Mouse (Mus musculus) cerebral cortex, adult 2 months (tissue): ENCODE measurements around the gene Ttn.

Experiments
- WGBS: fragments of 180-500 bp; shearing (Covaris S2); methylation state at CpG from one replicate; pipeline ENCODE4 v1.1.7; 2018; 5-methylcytosine and 5-hydroxymethylcytosine counted together

Gene Ttn

GRCm38 (mm10) chr2:76982391-76983145 lies at the start of gene Ttn:
Gene Ttn, minus strand, starts transcription at chr2:76982547.
- WGBS, result 89% methylated on average over 18 of the region's 18 CpGs

- 86% methylated on average over 2 of the region's 2 CpGs for whole genome bisulfite sequencing
These were observed 38.3 kb upstream of the Ttn start for GRCm38 (mm10) chr2:77020649-77021048.

DNA sequence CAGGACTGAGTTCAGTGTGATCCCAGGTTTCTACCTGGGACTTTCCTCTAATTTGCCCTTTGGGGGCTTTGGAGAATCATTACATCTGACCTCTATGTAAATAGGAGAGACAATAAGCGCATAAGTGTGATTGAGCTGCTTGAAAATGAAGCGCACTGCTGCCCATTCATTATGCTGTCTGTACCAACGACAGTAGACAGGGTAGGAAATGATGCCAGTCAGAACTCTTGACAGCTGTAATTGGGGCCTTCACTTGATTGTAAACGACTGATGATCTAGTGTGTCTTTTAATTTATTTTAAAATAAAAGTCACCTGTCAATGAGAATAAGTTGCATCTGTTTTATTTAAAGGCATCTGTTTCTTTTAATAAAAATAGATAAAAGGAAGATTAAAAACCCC lies 35.4 kb upstream of the Ttn start:
- WGBS, result 78% methylated on average over 4 of the region's 4 CpGs

- 90% methylated on average over 6 of the region's 6 CpGs for WGBS
These were observed 31.1 kb upstream of the Ttn start for GRCm38 (mm10) chr2:77013449-77013848.

GRCm38 (mm10) chr2:77011981-77012380 lies 29.6 kb upstream of the Ttn start:
- WGBS, result 78% methylated on average over 5 of the region's 5 CpGs

GRCm38 (mm10) chr2:77007015-77007414 lies 24.7 kb upstream of the Ttn start:
- WGBS, result 72% methylated on average over 7 of the region's 7 CpGs

DNA sequence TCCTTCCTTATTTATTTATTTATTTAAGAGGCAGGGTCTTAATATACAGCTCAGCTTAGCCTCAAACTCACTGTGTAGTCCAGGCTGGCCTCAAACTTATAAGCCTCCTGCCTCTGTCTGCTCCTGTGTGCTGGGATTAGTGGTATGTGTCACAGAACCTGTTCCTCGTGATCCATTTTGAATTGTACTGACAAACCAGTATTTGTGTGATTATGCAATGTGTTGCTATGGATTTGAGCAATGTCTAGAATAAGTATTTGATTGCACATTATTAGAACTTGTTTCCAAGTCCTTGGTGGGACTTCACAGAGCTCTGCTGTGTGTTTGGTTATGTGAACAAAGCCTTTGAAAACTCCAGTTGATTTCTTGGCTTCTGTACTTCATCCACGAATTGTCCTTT lies 20.8 kb upstream of the Ttn start:
- 56% methylated on average over 2 of the region's 2 CpGs for WGBS

DNA sequence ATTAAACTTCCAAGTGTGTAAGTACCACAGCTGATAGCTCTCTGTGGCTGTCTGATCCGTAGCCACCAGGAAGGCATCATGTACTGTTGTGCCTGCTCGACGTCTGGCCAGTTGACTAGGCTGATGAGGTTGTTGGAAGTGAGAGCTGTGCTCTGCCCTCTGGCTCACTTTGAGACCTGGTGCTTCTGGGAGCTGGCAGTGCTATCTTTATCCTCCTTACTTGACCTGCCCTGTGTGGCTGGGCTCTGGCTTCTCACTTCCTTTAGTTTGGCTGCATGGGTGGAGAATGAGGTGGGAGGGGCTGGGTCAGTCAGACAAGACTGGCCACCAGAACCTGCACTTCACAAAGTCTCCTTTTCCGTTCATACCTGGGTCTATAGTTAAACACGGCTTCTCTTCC lies 16.0 kb upstream of the Ttn start:
- 76% methylated on average over 5 of the region's 5 CpGs for WGBS

GRCm38 (mm10) chr2:76992493-76993201 lies 10.3 kb upstream of the Ttn start:
- WGBS, result 45% methylated on average over 5 of the region's 5 CpGs

DNA sequence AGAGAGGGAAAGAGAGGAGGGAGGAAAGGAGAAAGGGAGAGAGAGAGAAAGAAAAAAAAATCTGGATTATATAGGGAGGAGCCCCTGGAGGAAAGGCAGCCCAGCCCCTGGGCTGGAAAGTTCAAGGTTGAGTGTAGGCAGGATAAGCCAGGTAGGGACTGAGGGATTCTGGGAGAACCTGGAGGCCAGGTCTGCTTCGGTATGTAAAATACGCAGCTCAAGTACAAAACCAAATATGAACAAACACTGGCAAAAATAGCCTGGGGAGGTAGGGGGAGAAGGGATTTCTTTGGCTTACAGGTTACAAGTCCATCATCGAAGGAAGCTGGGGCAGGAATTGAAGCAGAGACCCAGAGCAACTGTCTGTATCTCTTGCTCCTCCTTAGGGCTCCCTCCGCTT lies 5.0 kb upstream of the Ttn start:
- WGBS, result 97% methylated on average over 4 of the region's 4 CpGs

DNA sequence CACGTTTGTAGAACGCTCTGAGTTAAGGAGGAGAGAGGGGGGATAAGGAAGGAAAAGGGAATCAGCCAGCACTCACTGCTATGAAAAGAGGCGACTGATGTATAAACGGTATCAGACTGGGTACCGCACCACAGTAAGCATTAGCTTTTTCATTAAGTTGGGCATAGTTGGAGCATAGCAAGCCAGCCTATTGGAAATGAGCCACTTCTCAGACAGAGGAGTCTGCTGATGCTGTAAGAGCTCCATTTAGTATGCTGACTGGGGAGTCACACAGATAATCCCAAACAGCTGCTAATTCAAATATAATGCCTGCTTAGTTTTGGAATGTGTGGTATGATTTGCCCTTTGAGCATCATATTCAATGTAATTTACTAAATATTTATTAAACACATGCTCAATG lies 2.0 kb upstream of the Ttn start:
- WGBS, result 73% methylated on average over 5 of the region's 5 CpGs

- 88% methylated on average over 5 of the region's 5 CpGs for WGBS
These were observed 1.3 kb upstream of the Ttn start for GRCm38 (mm10) chr2:76983601-76984000.

- WGBS, result 85% methylated on average over 5 of the region's 5 CpGs
These were observed 630 bp downstream of the Ttn start for GRCm38 (mm10) chr2:76981717-76982116.

DNA sequence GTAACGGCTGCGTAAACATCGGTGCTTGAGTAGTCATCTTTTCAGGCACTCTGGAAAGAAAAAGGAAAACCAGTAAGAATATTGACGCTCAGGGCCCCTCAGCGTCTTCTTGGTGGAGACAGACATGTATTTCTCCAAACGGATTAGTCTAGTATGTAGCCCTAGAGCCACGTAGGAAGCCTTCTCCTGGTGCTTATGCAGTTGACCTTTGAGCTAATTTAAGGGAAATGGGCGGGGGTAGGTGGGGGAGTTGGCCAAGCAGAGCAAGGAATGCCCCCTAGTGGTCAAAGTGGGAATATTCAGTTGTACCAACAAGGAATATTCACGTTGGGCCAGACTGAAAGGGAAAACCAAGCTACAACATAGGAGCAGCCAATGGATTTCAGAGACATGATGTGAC lies 2.2 kb downstream of the Ttn start:
- 64% methylated on average over 9 of the region's 9 CpGs for WGBS

DNA sequence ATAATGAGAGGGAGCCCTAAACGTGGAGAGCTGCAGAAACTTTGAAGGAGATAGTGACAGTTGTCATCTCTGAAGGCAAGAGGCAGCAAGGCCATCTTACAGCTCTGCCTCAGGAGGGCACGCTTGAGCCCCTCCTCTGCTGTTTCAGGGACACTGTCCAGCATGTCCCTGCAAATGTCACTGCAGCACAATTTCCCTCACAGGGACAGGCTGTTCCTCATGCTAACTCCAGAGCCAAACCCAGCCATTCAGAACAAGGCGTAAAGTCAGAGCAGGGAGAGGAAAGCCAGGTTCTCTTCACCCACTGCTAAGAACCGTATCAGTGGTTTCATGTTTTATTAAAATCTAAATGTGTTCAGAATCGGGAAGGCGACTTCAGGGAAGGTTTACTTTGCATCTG lies 4.7 kb downstream of the Ttn start:
- WGBS, result 85% methylated on average over 6 of the region's 6 CpGs

DNA sequence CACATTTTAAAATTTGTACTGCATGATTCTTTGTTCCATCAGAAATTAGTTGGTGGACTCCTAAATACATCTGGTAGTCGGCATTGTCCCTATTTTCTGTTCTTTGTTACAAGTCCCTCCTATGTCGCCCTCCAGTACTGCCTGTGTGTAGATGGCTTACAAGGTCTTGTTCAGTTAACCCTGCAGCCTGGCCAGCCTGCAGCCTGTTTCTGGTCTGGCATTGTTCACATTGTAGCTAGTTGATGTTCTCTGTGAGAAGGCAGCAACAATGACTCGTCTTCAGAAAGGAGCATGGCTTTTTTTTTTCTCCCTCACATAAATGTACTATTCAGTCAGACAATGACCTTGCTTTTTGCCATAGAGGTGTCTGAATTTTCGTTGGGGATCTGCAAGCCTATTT lies 10.3 kb downstream of the Ttn start:
- 64% methylated on average over 4 of the region's 4 CpGs for WGBS

DNA sequence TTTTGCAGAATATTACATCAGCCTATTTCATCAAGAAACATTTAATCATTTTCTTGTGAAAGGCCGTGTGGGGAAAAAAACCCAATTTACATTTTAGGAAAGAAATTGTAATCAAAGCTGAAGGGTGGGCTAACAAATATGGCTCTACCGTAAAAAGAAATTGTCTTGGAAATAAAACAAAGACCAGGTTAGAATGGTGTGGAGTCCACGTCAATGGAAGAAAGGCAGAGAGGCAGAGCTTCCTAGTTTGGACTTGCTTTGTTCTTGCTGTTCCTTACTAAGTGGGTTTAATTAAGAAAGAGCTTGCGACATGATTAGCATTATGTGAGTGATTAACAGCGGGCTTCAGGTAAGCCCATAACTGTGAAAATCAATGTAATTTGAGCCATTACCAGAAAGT lies 11.3 kb downstream of the Ttn start:
- WGBS, result 27% methylated on average over 5 of the region's 5 CpGs

DNA sequence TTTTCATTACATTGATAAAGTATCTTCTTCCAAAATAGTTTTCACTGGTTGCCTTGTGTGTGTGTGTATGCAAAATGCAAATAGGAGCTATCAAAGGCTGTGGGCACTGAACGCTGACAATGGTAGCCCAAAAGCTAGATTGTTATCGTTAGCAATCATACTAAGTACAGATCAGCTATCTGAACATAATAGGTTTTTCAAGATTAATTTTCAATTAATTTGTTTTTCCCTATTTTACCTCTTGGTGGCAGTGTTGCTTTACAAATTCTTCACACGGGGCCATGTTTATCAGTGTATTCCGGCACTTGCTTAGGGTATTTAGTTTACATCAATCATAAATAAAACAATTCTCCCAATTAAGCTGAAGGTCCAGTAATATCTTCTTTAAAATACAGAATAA lies 11.7 kb downstream of the Ttn start:
- WGBS, result 5% methylated on average over 4 of the region's 4 CpGs

DNA sequence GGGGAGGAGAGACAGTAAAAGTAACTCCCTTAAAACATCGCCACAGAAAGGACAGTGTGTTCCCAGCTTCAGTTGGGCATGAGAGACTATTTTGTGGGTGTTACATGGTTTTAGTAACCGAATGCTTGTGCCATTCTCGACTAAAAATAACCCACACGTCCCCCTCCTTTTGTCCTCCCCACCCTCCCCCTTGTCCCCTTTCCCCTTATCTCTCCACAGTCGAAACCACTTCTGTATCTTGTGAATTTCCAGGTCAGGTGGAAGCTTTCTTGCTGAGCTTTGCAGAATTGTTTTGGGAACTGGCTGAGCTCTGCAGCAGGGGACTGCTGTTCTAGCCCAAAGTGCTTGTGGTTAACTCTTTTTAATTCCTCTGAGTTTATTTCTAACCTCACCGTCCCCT lies 12.1 kb downstream of the Ttn start:
- 49% methylated on average over 6 of the region's 6 CpGs for WGBS

DNA sequence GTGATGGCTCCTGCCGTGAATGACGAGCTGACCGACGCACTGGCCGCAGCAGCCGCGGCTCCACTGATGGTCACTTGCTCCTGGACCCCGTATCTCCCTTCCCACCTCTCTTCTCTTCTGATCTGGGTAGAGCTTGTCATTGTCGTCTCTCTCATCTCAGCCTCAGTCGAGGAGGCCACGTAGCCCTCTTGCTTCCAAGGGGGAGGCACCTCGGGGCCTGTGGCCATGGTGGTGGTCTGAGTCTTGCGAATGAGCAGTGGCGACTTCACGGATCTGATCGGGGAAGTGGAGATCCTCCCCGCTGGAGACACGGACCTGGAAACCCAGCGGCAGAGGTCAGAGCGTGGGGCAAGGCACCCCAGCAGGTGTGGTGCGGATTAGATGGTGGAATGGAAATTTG lies 12.7 kb downstream of the Ttn start:
- 80% methylated on average over 21 of the region's 21 CpGs for WGBS

DNA sequence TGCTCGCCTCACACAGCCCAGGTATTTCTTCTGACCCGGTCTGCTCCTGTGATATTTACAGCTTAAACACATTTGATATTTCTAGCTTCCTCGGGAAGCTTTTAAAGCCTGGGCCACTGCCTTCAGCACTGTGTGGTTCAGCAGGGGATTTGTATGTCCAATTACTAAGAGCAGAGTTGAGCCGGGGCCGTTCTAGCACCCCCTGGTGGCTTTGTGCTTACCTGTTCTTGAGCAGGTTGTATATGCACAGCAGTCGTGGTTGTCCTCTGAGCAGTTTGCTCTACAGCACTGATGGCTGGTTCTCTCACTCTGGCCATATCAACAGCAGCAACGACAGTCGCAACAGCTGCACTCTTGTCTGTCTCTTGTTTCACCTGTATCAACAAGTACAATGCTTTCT lies 13.4 kb downstream of the Ttn start:
- WGBS, result 26% methylated on average over 8 of the region's 8 CpGs

DNA sequence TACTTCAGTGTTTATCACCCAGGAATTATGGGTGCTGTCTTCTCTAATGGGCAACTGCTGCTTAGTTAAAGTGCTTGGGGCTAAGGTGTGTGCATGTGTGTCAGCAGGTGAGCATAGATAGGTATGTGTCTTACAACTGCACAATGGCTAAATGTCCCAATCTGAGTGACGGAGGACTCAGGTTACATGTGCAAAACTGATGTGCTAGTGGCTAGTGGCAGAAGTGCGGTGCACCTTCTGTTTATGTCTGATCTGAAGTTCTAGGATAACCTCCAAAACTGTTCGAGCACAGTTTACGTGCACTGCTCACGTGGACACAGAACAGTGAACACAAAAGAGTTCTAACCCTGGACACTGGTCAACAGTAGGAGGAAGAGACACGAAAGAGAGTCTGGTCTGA lies 15.8 kb downstream of the Ttn start:
- WGBS, result 88% methylated on average over 6 of the region's 6 CpGs

DNA sequence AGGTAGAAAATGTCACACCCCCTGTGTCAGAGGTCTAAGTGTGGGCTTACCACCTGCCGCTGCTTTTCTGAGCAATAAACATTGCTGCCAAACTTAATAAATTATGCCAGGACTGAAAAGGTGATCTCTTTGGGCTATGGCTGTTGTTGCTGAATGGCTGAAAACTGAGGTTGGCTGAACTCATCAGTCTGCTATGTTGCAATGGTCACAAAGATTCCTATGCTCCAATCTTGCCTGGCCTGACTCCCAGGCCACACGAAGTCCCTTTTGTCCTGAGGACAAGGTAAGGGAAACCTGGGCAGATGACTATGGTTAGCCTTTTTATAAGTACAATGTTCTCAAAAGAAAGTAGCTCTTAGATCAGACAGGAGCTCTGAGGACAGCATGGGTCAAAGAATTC lies 16.3 kb downstream of the Ttn start:
- WGBS, result 84% methylated on average over 2 of the region's 2 CpGs

DNA sequence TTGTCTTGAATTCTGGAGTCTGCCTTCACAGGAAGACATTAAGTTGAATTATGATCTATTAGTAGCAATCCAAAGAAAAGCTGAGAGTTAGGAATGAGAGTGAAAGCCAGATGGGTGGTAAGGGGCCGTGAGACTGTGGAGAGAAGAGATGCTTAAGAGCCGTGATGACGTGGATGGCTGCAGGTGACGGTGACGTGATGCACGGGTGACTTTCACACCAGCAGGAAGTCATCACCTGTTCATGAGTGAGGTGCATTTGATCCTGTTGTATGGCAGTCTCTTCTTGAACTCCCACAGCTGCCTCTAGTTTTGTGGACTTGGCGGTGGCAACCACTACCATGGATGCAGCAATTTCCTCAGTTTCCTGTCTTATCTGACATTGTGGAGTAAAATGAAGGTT lies 16.8 kb downstream of the Ttn start:
- WGBS, result 93% methylated on average over 7 of the region's 7 CpGs
